Mouse (Mus musculus): ENCODE data around the gene Gria1. TPM values are rescaled to one million over a fixed set of nuclear protein-coding genes. Genes with fewer than 3 reads are reported as not detected.

Gria1 gene
- polyA plus RNA-seq, 1 experiment: not detected

GRCm38 (mm10) chr11:57201245-57201976 lies 190.2 kb downstream of the Gria1 start:
- TF ChIP-seq CTCF (IDR thresholded peaks at IDR 0.05; ENCODE audit: control insufficient read depth, insufficient read depth, low read length): no peak
- TF ChIP-seq POLR2A (IDR thresholded peaks at IDR 0.05; ENCODE audit: borderline replicate concordance, control insufficient read depth, low read depth, low read length): no peak
- 65% methylated on average over 10 of the region's 10 CpGs for WGBS
- no peak overlapping the region for H3K27ac ChIP-seq (ENCODE audit: control insufficient read depth, insufficient read depth, low read depth, low read length, poor library complexity)
- no peak overlapping the region for H3K4me3 ChIP-seq (replicated peaks; ENCODE audit: control insufficient read depth, low read depth, low read length)
- no peaks in the 10 kb centered on the region for H3K4me1 ChIP-seq (ENCODE audit: control insufficient read depth, insufficient read depth, low read length)

DNA sequence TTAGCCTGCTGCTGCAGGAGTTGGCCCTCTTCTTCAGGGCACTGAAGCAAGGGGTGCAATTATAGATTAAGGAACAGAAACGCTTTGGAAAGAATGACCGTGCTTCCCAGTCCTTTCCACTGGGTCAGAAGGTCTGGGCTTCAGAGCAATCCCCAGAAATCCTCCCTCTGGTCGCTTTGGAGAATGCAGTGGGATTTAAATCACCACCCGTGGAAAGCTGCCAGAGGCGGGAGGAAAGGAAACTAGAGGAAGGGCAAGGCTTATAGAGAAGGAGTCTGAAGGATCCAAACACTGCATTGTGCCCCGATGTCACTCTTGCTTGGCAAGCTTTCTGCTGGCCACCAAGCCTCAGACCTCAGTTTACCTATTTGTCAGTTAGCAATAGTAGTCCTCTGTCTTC lies 193.2 kb downstream of the Gria1 start:
- Histone ChIP-seq H3K4me1 (ENCODE audit: control insufficient read depth, insufficient read depth, low read length) (no peaks in the 10 kb centered on the region), H3K27ac (ENCODE audit: control insufficient read depth, insufficient read depth, low read depth, low read length, poor library complexity) (no peak overlapping the region), H3K4me3 (replicated peaks; ENCODE audit: control insufficient read depth, low read depth, low read length) (no peak overlapping the region)
- 54% methylated on average over 6 of the region's 6 CpGs for WGBS
- TF ChIP-seq POLR2A (IDR thresholded peaks at IDR 0.05; ENCODE audit: borderline replicate concordance, control insufficient read depth, low read depth, low read length) (no peak), CTCF (IDR thresholded peaks at IDR 0.05; ENCODE audit: control insufficient read depth, insufficient read depth, low read length) (no peak)

DNA sequence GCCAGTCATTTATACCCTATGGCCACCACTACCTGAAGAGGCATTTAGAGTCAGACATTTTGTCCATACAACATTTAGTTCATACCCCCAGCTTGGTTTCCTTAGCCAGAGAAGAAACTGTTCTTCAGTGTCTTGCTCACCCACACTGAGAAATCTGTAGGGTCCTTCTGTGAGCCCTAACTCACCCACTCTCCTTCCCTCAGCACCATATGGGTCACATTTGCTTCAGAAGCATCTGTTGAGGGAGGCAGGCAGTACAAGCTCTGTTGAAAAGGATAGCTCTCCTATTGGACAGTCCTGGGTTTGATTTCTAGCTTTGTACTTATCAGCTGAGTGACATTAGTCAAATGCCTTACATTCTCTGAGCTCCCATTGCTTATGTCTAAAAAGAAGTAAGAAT lies 196.1 kb downstream of the Gria1 start:
- H3K27ac ChIP-seq (ENCODE audit: control insufficient read depth, insufficient read depth, low read depth, low read length, poor library complexity): no peak overlapping the region
- no peak overlapping the region for H3K4me3 ChIP-seq (replicated peaks; ENCODE audit: control insufficient read depth, low read depth, low read length)
- no peaks in the 10 kb centered on the region for H3K4me1 ChIP-seq (ENCODE audit: control insufficient read depth, insufficient read depth, low read length)
- no peak for TF ChIP-seq POLR2A (IDR thresholded peaks at IDR 0.05; ENCODE audit: borderline replicate concordance, control insufficient read depth, low read depth, low read length)
- TF ChIP-seq CTCF (IDR thresholded peaks at IDR 0.05; ENCODE audit: control insufficient read depth, insufficient read depth, low read length): no peak

- H3K4me3 ChIP-seq (replicated peaks; ENCODE audit: control insufficient read depth, low read depth, low read length): no peak overlapping the region
- no peak overlapping the region for H3K27ac ChIP-seq (ENCODE audit: control insufficient read depth, insufficient read depth, low read depth, low read length, poor library complexity)
- WGBS: 89% methylated on average over 7 of the region's 7 CpGs
- H3K4me1 ChIP-seq (ENCODE audit: control insufficient read depth, insufficient read depth, low read length): no peaks in the 10 kb centered on the region
- no peak for TF ChIP-seq POLR2A (IDR thresholded peaks at IDR 0.05; ENCODE audit: borderline replicate concordance, control insufficient read depth, low read depth, low read length)
- no peak for TF ChIP-seq CTCF (IDR thresholded peaks at IDR 0.05; ENCODE audit: control insufficient read depth, insufficient read depth, low read length)
These were observed 202.9 kb downstream of the Gria1 start for GRCm38 (mm10) chr11:57214079-57214478.

GRCm38 (mm10) chr11:57214583-57214982 lies 203.4 kb downstream of the Gria1 start:
- WGBS: 82% methylated on average over 5 of the region's 5 CpGs
- no peak overlapping the region for H3K27ac ChIP-seq (ENCODE audit: control insufficient read depth, insufficient read depth, low read depth, low read length, poor library complexity)
- no peak for TF ChIP-seq POLR2A (IDR thresholded peaks at IDR 0.05; ENCODE audit: borderline replicate concordance, control insufficient read depth, low read depth, low read length)
- no peak for TF ChIP-seq CTCF (IDR thresholded peaks at IDR 0.05; ENCODE audit: control insufficient read depth, insufficient read depth, low read length)

DNA sequence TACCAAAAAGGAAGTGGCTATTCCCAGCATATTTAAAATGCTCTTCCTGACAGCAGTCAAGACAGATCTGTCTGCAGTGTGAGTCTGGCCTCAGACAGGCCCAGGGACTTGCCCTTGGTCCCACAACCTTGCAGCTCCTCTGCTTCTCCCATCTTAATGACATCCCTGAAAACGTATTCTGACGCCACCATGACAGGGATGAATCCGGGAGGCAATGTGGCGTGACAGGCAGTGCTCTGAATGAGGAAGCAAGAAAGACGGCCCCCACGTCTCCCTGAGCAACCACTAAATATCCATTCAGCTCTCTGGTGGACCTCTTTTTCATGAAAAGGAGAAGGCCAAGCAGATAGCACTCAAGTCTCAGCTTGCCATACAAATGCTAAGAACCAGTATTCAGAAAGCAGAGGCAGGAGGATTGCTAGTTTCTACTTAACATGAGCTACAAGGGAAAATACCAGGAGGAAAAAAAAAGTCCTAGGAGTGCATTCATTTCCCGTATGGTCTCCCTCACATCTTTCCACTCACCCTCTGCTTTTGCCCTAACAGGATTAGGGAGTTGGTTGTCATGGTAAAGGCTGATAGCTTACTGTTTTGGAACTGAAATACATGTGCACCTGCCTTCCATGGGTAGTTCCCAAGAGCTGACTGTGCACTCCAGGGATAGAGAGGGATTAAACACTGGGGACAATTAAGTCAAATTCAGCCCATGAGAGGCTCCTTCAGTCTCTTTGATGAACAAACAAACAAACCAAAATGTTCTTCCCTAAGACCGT lies 211.8 kb downstream of the Gria1 start:
- H3K27ac ChIP-seq (ENCODE audit: control insufficient read depth, insufficient read depth, low read depth, low read length, poor library complexity): no peak overlapping the region
- no peak for TF ChIP-seq CTCF (IDR thresholded peaks at IDR 0.05; ENCODE audit: control insufficient read depth, insufficient read depth, low read length)
- TF ChIP-seq POLR2A (IDR thresholded peaks at IDR 0.05; ENCODE audit: borderline replicate concordance, control insufficient read depth, low read depth, low read length): no peak
- H3K4me1 ChIP-seq (ENCODE audit: control insufficient read depth, insufficient read depth, low read length): no peaks in the 10 kb centered on the region
- WGBS: 54% methylated on average over 8 of the region's 8 CpGs
- no peak overlapping the region for H3K4me3 ChIP-seq (replicated peaks; ENCODE audit: control insufficient read depth, low read depth, low read length)

More at GRCm38 (mm10) chr11:57214583-57214982, 203.4 kb downstream of the Gria1 start:
- Histone ChIP-seq H3K4me1 (ENCODE audit: control insufficient read depth, insufficient read depth, low read length) (no peaks in the 10 kb centered on the region), H3K4me3 (replicated peaks; ENCODE audit: control insufficient read depth, low read depth, low read length) (no peak overlapping the region)

- WGBS: 72% methylated on average over 2 of the region's 2 CpGs
- Histone ChIP-seq H3K4me3 (replicated peaks; ENCODE audit: control insufficient read depth, low read depth, low read length) (no peak overlapping the region), H3K27ac (ENCODE audit: control insufficient read depth, insufficient read depth, low read depth, low read length, poor library complexity) (no peak overlapping the region), H3K4me1 (ENCODE audit: control insufficient read depth, insufficient read depth, low read length) (no peaks in the 10 kb centered on the region)
- no peak for TF ChIP-seq POLR2A (IDR thresholded peaks at IDR 0.05; ENCODE audit: borderline replicate concordance, control insufficient read depth, low read depth, low read length)
- no peak for TF ChIP-seq CTCF (IDR thresholded peaks at IDR 0.05; ENCODE audit: control insufficient read depth, insufficient read depth, low read length)
These were observed 224.3 kb downstream of the Gria1 start for GRCm38 (mm10) chr11:57235446-57235845.

GRCm38 (mm10) chr11:57236431-57236830 lies 225.2 kb downstream of the Gria1 start:
- 97% methylated on average over 1 of the region's 1 CpGs for WGBS
- H3K4me1 ChIP-seq (ENCODE audit: control insufficient read depth, insufficient read depth, low read length): no peaks in the 10 kb centered on the region
- H3K27ac ChIP-seq (ENCODE audit: control insufficient read depth, insufficient read depth, low read depth, low read length, poor library complexity): no peak overlapping the region
- TF ChIP-seq POLR2A (IDR thresholded peaks at IDR 0.05; ENCODE audit: borderline replicate concordance, control insufficient read depth, low read depth, low read length) (no peak), CTCF (IDR thresholded peaks at IDR 0.05; ENCODE audit: control insufficient read depth, insufficient read depth, low read length) (no peak)
- no peak overlapping the region for H3K4me3 ChIP-seq (replicated peaks; ENCODE audit: control insufficient read depth, low read depth, low read length)

Measured in bone marrow, adult 2 months (tissue).